Mouse (Mus musculus) T-helper 17 cell (primary cell): ENCODE measurements at regions not wholly inside any gene's neighbourhood (a gene's known extent, or its start where the extent isn't known, plus 50 kb on each side); places are given as distances from the start of the nearest gene placed in this dataset.

Experiments used
- in situ Hi-C, 2 experiments: fragments of 300-600 bp; cut with MboI, MseI; formaldehyde crosslinking; loops; 1 replicate in 1 of 2; 2 replicates in 1 of 2; pipeline ENCODE4 v1.15.1; 2025; ENCODE audit warnings: high pct_unique_total_duplicates in 2 of 2

DNA sequence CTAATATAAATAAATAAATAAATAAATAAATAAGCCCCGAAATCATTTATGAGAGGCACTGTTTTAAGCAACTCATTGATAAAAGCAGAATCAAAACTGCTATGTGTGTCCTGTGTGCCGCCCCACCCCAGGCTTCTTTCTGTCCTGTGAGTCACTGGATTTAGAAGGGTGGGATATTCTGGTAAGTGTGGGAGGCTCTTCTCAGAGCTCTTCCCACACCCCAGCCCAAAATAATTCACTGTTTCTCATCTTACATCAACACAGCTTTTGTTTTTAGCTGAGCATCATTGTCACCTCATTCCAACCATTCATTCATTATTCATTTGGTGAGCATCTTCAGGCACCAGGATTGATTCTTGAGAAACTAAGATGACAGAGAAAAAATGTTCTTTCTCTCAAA, 118.4 kb downstream of the Barx2 start:
- in situ Hi-C loops = no loop called here

DNA sequence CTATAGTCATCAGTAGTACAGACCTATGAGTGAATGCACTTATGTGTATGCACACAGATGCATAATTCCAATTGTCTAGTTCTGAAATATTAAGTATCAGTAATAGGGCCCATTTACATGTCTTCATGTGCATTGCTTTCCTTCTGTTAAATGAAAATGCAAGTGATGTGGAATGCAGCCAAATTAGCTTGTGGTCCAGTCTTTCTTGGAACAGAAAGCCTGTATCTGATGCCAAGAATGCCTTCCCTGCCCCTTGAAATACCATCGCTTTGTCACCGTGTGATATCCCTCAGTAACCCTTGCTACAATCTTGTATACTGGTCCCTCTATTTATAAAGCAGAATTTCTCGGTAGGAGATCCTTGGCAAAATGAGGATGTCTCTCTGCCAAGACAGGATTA, 137.3 kb downstream of the Barx2 start:
- in situ Hi-C loops = no loop called here

DNA sequence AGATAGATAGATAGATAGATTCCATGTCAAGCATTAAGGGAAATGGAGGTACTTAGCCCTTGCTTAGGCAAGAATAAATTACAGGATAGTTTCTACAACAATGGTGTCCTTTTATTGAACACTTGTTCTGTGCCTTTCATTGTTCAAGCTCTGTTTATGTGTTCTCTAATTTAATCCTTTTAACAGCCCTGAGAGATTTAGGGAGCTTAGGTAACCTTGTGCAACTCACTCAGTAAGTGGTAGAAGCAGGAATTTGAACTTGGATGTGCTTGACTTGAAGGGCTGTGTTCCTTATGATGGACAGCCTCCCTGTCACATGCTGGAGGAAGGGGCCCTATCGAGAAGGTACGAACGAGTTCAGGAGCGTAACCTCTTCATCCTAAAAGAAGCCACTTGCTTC, 147.9 kb downstream of the Barx2 start:
- in situ Hi-C loops = no loop called here

DNA sequence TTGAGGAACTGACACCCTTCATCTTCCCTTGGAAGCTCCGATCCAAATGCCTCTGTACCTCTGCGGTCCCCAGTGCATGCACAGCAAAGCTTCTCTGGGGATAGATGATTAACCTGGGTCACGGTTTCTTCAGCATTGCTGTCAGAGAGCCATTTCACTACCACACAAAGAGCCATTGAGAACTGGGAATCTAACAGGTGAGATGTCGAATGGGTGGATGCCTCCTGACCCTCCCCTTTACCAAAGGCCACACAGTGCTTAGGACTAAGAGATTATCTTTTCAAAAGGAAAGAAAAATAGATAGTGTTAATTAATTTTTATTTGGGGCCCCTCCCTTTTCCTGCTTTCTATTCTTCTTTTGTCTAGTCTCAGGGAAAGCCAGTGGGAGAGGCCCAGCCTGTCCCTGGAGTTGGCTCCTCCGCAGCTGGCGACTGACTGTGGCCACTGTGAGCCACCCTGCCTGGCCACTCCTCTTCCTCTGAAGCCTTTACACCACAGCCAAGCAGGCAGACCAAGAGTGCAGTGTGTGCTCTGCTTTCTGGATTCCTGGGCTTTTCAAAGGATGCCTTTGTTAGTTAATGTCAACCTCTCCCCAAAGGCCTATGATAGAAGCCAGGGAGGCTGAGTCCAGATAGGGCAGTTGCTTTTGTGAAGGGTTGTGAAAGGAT, 155.2 kb downstream of the Barx2 start:
- in situ Hi-C loops = no loop called here

DNA sequence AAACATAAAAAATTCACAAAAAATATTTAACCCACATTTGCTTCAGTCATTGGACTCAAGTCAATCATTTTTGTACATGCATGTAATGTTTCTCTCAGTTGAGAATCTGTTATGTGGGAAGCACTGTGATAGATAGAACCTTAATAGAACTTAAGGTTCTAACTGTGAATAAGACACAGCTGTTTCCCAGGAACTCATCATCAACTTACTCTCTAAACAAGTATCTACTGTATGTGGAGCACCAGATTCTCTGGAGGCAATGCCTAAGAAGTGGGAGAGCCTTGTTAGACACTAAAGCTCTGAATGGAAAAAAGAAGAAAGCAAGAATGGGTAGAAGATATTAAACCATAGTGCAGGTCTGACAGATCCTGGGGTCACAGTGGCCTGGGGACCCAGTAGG, 182.8 kb downstream of the Barx2 start:
- in situ Hi-C loops = no loop called here

DNA sequence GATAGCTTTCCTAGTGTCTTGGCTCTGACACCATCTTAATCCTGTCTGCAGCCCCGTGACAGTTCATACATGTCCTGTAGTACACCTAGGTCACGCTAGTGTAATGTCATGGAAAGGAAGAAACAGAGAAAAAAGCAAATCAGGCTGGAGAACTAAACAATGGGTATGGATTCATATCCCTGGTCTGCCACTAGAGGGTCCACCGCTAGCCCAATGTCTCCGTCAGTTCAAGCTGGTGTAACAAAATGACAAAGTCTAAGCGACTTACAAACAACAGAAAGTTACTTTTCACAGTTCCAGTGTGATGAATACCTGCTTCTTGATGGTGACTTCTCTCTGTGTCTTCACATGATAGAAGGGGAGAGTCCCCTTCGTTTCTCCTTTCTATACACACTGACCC, 194.0 kb downstream of the Barx2 start:
- in situ Hi-C loops = no loop called here

DNA sequence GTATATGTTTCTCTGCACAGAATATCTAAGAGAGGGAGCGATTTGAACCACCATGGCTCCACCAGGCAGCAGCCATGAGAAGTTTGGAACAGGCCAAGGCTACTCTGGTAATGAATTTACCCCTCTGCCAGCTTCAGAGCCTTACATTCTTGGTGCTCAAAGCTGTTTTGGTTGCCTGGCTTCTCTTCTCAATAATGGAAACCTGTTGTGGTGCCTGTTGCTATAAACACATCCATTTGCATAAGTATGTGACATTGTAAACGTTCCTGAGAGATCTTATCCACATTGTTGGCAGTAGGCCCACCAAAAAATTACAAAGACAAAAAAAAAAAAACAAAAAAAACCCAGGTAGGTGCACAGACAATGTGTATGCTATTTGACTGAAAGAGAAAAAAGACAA, 203.2 kb downstream of the Barx2 start:
- in situ Hi-C loops = no loop called here

DNA sequence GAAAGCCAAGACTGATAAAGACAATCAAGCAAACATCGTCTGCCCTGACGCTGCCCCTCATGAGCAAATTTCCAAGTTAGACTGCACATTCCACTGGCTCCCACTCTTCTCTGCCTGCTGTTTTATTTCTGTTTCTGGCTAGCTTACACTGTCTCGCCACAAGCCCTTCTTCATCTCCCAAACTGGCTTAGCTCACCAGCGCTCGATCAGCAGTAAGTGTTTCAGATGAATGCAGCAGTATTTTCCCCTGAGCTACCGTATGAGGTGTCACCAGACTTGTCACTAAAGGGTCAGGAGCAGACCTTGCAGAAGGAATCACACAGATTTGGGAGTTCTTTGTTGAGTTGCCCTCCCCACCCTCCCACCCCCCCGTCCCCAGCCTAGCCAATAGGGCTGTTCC, 206.6 kb downstream of the Barx2 start:
- in situ Hi-C loops = no loop called here

DNA sequence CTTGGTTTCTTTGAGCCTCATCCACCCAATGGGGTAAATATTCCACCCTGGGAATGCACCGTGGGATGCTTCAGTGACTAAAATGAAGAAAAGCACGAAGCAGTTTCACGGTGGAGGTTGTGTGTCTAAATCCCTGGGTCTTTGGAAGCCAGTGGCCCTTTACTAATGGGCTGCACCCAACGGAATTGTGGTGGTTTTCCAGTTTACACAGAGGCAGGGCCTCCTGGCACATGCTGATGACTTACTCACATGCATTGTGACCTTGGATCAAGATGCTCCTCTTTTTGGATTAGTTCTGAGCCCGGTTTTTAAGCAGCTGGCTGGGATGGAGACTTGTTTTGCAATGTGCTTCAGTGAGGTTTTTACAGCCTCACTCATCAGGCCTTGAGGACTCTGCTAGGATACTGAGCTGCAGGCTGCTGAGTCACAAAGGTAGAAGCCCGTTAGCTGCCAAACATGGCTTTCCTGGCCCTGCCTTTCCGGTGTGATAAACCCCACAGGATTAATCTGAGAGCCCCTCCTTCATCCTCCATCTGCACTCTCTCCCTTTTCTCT, 222.3 kb downstream of the Barx2 start:
- in situ Hi-C loops = no loop called here

DNA sequence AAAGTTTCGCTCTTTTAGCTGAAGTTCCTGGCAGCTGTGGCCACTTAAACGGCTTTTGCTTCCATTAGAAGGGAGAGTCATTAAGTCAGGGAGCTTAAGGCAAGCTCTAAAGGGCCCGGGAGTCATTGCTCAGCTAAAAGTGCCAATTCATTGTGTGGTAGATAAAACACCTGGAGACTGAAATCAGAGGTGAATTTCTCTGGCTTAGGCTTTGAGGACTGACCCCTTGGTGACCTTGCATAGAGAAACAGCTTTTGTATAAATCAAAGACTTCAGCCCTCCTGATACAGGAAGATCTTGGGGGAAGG, 224.1 kb upstream of the Tmem45b start:
- in situ Hi-C loops = loop anchor here in 1 of 2 experiments (10.0 kb wide), 1 partner anchor 606 kb away; no protein-coding TSS in a partner anchor

DNA sequence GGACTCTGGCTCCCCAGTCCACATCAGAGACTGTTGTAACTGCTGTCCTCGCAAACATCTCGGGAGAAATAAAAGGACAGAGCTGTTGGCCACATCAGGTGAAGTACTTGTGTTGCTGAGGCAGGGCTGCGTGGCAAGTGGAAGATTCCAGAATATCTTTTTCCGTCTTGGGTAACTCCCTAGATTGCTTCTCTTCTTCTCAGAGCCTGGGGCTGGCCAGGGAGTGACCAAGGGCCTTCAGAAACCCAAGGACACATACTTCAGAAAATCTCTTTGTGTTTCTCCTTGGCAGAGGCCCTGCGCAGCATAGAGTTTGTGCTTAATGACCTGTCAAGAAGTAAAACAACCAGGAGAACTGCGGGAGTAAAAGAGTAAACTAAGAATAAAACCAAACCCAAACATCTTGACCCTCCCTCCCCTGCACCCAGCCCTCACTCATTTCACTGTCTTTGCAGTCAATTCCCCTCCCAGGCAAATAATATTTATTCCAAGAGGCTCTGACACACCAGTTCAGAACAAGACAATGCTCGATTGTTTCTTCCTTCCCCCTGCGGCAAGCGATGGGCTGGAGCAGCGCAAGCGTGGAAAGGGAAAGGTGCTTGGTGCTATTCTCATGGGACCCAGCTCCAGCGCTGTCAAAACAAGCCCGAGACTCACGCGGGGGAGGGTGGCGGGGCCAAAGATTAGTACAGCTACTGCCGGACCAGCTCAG, 223.6 kb upstream of the Tmem45b start:
- in situ Hi-C loops = loop anchor here in 1 of 2 experiments (10.0 kb wide), 1 partner anchor 607 kb away; no protein-coding TSS in a partner anchor

DNA sequence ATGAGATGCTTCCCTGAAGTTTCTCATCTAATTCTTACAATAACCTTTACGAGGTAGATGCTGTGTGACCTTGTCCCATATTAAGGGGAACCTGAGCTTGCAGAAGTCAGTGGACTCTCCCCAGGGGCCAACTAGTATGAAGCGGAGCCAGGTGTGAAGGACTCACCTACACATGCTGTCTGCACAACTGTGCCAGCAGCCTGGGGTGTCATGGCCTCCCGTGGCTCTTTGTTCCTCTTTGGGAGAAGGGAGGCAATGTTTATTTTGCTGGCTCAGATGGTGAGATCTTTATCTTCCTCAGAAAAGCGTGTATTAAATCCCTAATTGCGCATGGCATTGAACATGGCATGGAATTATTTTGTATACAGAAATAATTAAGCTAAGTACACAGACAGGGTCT, 222.2 kb upstream of the Tmem45b start:
- in situ Hi-C loops = loop anchor here in 1 of 2 experiments (10.0 kb wide), 1 partner anchor 608 kb away; no protein-coding TSS in a partner anchor

DNA sequence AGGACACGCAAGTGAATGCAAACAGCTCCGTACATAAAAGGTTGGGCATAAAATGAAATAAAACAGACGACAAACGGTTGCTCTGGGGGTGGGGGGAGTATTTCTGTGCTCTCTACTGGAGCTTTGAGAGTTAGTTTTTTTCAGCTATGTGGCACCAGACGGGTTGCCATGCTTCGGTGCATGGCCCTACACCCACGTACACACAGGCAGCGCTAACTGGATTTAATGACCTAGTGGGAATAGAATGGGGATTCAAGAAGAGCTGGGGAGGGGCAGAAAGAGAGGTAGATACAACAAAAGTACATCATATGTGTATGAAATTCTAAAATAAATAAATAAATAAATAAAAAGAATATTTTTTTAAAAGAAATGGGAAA, 220.5 kb upstream of the Tmem45b start:
- in situ Hi-C loops = loop anchor here in 1 of 2 experiments (10.0 kb wide), 1 partner anchor 610 kb away; no protein-coding TSS in a partner anchor

DNA sequence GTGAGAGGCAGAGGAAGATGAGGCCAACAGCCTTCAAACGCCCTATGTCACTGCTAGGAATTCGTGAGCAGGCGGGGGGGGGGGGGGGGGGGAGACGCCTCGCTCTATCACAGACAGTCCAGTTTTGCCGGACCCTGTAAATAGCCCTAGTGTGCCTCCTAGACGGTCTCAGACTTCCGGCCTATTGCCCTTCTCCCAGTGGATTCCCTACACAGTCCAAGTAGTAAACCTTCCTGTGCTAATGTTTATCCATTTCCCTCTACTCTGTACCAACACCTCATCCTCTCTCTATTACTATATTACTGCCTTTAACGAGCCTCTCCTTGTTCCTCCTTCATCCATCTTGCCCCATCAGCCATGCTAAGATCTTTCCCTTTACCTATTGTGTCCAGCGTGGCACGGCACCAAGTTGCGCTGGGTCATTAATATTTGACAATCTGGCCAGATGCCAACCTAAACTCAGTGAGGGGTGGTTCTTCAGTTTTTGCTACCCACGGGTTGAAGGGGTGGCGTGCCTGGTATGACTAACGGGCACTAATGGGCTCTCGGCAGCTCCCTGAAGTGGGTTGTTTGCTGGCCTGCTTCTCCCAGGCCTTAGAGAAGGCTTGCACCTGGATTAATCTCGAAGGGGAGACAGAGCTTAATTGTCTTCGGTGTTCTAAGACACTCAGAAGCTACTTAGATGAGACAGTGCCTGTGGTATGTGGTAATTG, 220.0 kb upstream of the Tmem45b start:
- in situ Hi-C loops = loop anchor here in 1 of 2 experiments (10.0 kb wide), 1 partner anchor 611 kb away; no protein-coding TSS in a partner anchor

DNA sequence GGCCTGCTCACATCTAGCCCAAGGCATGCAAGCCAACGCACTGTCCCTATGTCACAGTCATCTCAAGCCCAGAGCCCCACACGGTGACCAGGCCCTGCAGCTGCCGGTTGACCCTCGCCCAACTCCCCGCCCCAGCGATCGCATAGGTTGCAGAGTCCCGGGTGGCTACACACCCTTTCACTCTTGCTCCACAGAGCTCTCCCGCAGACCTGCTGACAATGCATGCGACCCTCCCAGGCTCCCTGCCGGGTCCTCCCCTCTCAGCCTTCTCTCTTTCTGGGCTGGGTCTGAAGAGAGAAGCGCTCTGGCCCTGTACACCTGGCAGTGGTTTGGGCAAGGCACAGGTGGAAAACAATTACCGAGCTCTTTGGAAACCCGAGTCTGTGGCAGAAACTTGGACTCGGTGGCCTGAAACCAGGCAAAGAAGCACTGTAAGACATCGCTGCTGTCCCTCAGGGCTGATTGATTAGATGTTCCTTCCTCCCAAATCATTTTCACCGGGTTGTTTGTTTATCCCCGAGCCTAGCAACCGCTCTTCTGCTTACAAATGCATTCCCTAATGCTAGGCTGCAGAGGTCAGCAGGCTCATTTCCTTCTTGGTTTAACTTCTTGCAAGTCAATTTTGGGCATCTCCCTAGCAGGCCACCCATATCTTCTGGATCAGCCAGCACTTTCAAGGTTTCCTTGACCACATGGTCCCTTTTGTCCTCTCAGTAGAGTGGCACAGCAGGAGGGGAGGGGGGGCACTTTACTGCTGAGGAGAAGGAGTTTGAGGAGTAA, 219.2 kb upstream of the Tmem45b start:
- in situ Hi-C loops = loop anchor here in 1 of 2 experiments (10.0 kb wide), 1 partner anchor 611 kb away; no protein-coding TSS in a partner anchor

DNA sequence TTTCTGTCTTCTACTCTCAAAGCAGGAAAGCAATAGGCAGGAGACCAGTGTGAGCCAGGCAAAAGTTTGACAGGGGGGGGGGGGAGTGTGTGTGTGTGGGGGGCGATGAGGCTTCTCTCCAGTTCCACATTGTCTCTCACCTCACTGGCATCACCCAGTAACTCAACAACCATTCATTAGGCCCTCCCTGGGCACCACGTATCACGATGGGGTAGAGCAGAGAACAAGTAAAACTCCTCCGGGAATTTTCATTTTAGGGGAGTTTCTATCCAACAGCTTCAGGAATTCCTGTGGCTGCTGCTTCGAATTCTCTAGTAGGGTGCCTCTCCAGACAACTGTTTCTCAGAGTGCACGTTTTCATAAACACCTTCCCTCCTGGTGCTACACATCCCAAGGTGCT, 218.6 kb upstream of the Tmem45b start:
- in situ Hi-C loops = loop anchor here in 1 of 2 experiments (10.0 kb wide), 1 partner anchor 612 kb away; no protein-coding TSS in a partner anchor

DNA sequence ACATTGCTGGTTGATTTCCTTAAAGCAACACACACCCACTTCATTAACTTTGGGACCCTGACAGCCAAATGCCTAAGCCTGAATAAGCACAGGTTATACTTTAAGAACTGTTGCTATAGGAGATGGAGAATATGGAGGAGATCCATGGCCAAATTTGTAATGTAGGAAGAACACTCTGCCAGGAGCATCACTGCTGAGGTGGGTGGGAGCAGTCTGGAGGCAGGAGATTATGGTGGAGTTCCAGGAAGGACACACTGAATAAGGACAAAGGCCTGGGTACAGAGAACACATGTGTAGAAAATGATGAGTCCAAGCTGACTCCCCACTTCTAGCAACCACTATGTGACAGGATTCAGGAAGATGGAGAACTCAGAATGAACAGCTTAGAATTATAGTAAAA, 212.9 kb upstream of the Tmem45b start:
- in situ Hi-C loops = no loop called here

DNA sequence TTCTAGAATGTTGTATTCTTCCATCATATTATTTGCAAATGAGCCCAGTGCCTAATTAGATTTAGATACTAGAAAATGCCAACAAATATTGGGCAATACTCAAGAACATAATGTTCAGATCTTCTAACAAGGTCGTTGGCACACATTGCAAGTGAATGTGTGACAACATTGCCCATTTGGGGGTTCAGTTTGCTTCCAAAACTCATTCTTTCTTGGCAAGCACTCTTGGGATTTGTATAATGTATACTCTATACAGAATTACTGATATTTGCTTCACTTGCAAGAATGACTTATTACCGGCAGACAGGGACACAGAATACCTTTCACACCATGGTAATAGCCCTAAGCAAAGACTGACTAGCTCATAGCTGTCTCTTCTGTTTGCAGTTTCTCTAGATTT, 194.8 kb upstream of the Tmem45b start:
- in situ Hi-C loops = no loop called here

DNA sequence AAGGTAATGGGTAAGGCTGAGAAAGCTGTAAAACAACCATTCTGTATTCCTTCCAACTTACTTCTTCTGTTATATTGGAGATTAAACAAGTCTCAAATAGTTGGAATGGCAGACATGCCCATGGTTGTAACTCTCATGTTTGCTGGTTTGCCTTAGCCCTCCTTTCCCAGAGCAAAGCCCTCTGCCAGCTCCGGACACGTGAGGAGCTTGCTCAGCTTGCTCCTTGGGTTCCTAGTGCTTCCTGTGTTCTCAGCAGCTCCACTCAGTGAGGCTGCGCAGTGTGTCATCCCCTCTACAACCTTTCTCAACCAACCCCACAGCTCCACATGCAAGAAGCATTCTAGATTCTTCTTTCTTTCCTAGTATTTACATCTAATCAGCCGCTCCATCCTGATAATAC, 193.3 kb upstream of the Tmem45b start:
- in situ Hi-C loops = no loop called here

DNA sequence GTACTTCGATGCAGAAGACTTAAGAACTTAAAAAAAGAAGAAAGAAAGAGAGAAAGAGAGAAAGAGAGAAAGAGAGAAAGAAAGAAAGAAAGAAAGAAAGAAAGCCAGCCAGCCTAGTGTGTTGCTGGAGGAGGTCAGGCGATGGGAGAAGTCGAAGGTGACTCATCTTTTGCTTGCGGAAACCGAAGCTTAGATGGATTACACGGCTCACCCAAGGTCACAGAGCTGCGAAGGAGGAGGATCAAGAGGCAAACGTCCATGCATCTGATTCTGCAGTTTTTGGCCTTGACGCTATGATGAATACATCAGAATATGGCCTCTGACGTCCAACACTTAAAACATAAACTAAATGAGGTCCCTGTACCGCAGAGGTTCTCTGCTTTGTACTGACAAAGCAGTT, 192.4 kb upstream of the Tmem45b start:
- in situ Hi-C loops = no loop called here

DNA sequence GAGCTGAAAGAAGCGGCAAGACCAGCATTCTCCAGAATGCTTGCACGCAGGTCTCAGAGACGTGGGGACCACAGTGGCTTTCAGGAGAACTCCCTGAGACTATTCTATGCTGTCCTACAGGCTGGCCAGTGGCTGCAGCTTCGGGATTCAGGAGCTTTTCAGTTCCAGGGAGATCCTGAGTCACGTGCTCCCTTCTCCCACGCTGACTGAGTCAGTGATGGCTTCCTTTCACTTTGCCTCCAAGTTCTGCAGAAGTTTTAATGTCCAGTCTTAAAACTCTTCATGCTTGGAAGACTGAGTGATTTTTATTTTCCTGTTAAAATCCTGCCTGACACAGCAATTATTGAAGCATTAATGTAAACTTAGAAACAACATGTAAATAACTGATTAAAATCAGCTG, 190.5 kb upstream of the Tmem45b start:
- in situ Hi-C loops = no loop called here
